Mouse (Mus musculus): ENCODE results near the gene Zbtb34.

- TF ChIP-seq CTCF (IDR thresholded peaks at IDR 0.05; ENCODE audit: control insufficient read depth, insufficient read depth, low read length) (no peak), POLR2A (IDR thresholded peaks at IDR 0.05; ENCODE audit: borderline replicate concordance, control insufficient read depth, low read depth, low read length) (no peak)
Observed at GRCm38 (mm10) chr2:33363890-33364289, 67.2 kb downstream of the Zbtb34 start.

Measured in bone marrow, adult 2 months (tissue).